Mouse (Mus musculus): ENCODE results near the gene Setd2. TPM values are rescaled to one million over a fixed set of nuclear protein-coding genes. Genes with fewer than 3 reads are reported as not detected.

Gene Setd2
- total and polyA plus RNA-seq, 3 experiments, result 28.2 to 105 (median 59.2) TPM

DNA sequence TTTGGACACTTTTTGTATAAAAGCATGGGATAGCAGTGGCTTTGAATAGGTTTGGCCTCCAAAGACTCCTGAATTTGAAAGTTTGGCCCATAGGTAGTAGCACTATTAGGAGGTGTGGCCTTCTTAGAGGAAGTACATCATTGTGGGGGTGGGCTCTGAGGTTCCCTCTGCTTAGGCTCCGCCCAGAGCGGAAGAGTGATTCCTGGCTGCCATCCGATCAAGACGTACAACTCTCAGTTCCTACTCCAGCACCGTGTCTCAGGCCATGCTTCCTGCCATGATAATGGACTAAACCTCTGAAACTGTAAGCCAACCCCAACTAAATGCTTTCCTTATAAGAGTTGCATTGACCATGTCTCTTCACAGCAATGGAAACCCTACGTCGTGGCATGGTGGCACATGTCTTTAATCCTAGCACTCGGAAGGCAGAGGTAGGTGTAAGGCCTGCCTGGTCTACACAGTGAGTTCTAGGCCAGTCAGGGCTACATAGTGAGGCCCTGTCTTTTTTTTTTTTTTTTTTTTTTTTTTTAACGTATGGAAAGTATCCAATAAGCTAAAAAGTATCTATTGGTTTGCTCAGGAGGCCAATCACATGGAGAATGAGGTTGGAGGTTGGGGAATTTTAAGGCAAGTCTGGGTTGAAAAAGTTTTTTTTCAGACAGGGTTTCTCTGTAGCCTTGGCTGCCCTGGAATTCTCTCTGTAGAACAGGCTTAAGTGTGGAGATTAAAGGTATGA lies 3.2 kb upstream of the Setd2 start:
- DNase-seq (ENCODE audit: low read depth, low spot score), result peak; percentile 39
- TF ChIP-seq CHD1 (IDR thresholded peaks at IDR 0.05; ENCODE audit: low read depth, low read length) (no peak), ZMIZ1 (IDR thresholded peaks at IDR 0.05; ENCODE audit: low read depth, low read length) (0 out of 2 replicates have a peak, but pooled peaks have one; percentile 31), ZNF384 (IDR thresholded peaks at IDR 0.05; ENCODE audit: low read depth, low read length) (0 out of 2 replicates have a peak, but pooled peaks have one; percentile 48), POLR2AphosphoS5 (IDR thresholded peaks at IDR 0.05; ENCODE audit: borderline replicate concordance, low read depth, low read length) (no peak)
- H3K4me3 ChIP-seq (ENCODE audit: control insufficient read depth in 1 of 2, insufficient read depth in 1 of 2, low read depth in 2 of 2, low read length in 2 of 2), result no peak overlapping the region
- H3K36me3 ChIP-seq (ENCODE audit: control insufficient read depth in 1 of 2, insufficient read depth in 2 of 2, low read length in 2 of 2), result peaks cover 0 to 21% of the 10 kb centered on the region in 2 experiments; a peak in 2 of 4 replicates
- peaks cover 7 to 10% of the 10 kb centered on the region in 2 experiments for H3K4me1 ChIP-seq (ENCODE audit: control insufficient read depth in 1 of 2, insufficient read depth in 2 of 2, low read length in 2 of 2)
- H3K27me3 ChIP-seq (ENCODE audit: control insufficient read depth in 1 of 2, insufficient read depth in 2 of 2, low read length in 2 of 2), result no peaks in the 10 kb centered on the region
- peaks cover 21% of the 10 kb centered on the region for H3K79me2 ChIP-seq (ENCODE audit: control insufficient read depth, insufficient read depth, low read length, poor library complexity)
- H3K27ac ChIP-seq (ENCODE audit: control insufficient read depth, low read depth, low read length), result no peak overlapping the region
- no peaks in the 10 kb centered on the region for H3K9me3 ChIP-seq (replicated peaks; ENCODE audit: insufficient read depth, low read length)
- no peak overlapping the region for H3K9ac ChIP-seq (ENCODE audit: control insufficient read depth, low read depth, low read length, poor library complexity, severe bottlenecking)

DNA sequence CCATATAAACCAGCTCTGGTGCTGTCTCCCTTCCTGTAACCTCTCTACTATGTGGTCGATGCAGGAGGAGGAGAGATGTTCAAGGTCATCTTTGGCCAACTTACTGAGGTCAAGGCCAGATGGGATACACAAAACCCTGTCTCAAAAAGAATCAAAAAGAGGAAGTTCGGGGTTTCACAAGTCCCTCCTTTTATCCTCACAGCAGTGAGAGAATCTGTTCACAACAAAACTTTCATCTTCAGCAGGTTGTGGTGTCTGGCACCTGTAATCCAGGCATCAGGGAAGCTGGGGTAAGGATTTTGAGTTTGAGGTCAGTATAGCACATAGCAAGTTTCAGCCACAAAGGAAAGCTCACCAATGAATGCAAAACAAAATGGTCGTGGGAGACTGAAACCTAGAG lies 1.7 kb upstream of the Setd2 start:
- Histone ChIP-seq H3K4me1 (ENCODE audit: control insufficient read depth in 1 of 2, insufficient read depth in 2 of 2, low read length in 2 of 2) (peaks cover 14 to 19% of the 10 kb centered on the region in 2 experiments), H3K4me3 (ENCODE audit: control insufficient read depth in 1 of 2, insufficient read depth in 1 of 2, low read depth in 2 of 2, low read length in 2 of 2) (peak overlapping the region in 1 of 2 experiments; percentile 32; a peak in 1 of 4 replicates), H3K9ac (ENCODE audit: control insufficient read depth, low read depth, low read length, poor library complexity, severe bottlenecking) (peak overlapping the region; percentile 79), H3K27ac (ENCODE audit: control insufficient read depth, low read depth, low read length) (peak overlapping the region; percentile 40), H3K27me3 (ENCODE audit: control insufficient read depth in 1 of 2, insufficient read depth in 2 of 2, low read length in 2 of 2) (no peaks in the 10 kb centered on the region), H3K79me2 (ENCODE audit: control insufficient read depth, insufficient read depth, low read length, poor library complexity) (peaks cover 36% of the 10 kb centered on the region), H3K36me3 (ENCODE audit: control insufficient read depth in 1 of 2, insufficient read depth in 2 of 2, low read length in 2 of 2) (peaks cover 0 to 36% of the 10 kb centered on the region in 2 experiments; a peak in 2 of 4 replicates), H3K9me3 (replicated peaks; ENCODE audit: insufficient read depth, low read length) (no peaks in the 10 kb centered on the region)
- TF ChIP-seq RCOR1 (IDR thresholded peaks at IDR 0.05; ENCODE audit: low read depth, low read length), result 0 out of 2 replicates have a peak, but pooled peaks have one; percentile 24
- 0 out of 4 replicates have a peak, but pooled peaks of 1 of the 2 experiments have one; percentile 32 for TF ChIP-seq EP300 (IDR thresholded peaks at IDR 0.05; ENCODE audit: low read depth in 1 of 2, low read length in 2 of 2)
- no peak for TF ChIP-seq E2F4 (IDR thresholded peaks at IDR 0.05; ENCODE audit: borderline replicate concordance, low read depth, low read length)
- 0 out of 2 replicates have a peak, but pooled peaks have one; percentile 13 for TF ChIP-seq TCF12 (IDR thresholded peaks at IDR 0.05; ENCODE audit: low read depth, low read length)
- DNase-seq (ENCODE audit: low read depth, low spot score), result peak; percentile 67

DNA sequence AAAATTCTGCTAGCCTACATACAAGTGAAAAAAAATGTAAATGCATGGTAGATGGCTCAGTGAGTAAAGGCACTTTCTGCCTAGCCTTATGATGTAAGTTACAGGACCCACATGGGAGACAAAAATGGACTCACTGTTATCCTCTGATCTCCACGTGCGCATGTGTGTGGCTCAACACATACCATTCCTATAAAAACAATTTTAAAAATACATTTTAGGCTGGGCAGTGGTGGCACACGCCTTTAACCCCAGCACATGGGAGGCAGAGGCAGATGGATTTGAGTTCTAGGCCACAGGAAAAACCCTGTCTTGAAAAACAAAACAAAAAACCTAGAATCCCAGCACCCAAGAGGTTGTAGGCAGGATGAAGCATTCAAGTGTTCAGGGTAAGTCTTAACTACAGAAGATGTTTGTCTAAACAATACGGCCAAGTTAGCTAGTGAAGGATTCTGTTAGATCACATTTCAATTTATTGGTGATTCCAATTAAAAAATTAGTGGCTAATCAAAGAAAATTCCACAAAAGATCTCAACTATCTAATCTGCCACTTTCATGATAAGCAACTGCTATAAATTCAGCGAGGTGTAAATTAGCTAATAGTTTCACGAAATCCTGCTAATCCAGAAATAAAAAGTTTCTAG lies 1.1 kb upstream of the Setd2 start:
- Histone ChIP-seq H3K27ac (ENCODE audit: control insufficient read depth, low read depth, low read length) (peak overlapping the region; percentile 45), H3K4me1 (ENCODE audit: control insufficient read depth in 1 of 2, insufficient read depth in 2 of 2, low read length in 2 of 2) (peaks cover 14 to 19% of the 10 kb centered on the region in 2 experiments), H3K4me3 (ENCODE audit: control insufficient read depth in 1 of 2, insufficient read depth in 1 of 2, low read depth in 2 of 2, low read length in 2 of 2) (peak overlapping the region; percentile 64 to 82), H3K27me3 (ENCODE audit: control insufficient read depth in 1 of 2, insufficient read depth in 2 of 2, low read length in 2 of 2) (no peaks in the 10 kb centered on the region), H3K79me2 (ENCODE audit: control insufficient read depth, insufficient read depth, low read length, poor library complexity) (peaks cover 42% of the 10 kb centered on the region), H3K9me3 (replicated peaks; ENCODE audit: insufficient read depth, low read length) (no peaks in the 10 kb centered on the region), H3K36me3 (ENCODE audit: control insufficient read depth in 1 of 2, insufficient read depth in 2 of 2, low read length in 2 of 2) (peaks cover 0 to 42% of the 10 kb centered on the region in 2 experiments; a peak in 3 of 4 replicates), H3K9ac (ENCODE audit: control insufficient read depth, low read depth, low read length, poor library complexity, severe bottlenecking) (peak overlapping the region; percentile 79)
- DNase-seq (ENCODE audit: low read depth, low spot score), result peak; percentile 65
- TF ChIP-seq NRF1 (IDR thresholded peaks at IDR 0.05; ENCODE audit: insufficient read depth, low read depth, low read length, poor library complexity, severe bottlenecking), result peak; percentile 49; the same call in 1 of the 2 replicates
- TF ChIP-seq ZKSCAN1 (IDR thresholded peaks at IDR 0.05; ENCODE audit: low read depth, low read length), result no peak
- TF ChIP-seq MXI1 (IDR thresholded peaks at IDR 0.05; ENCODE audit: low read depth, low read length), result peak; percentile 77; the same call in 1 of the 2 replicates
- no peak for TF ChIP-seq MAZ (IDR thresholded peaks at IDR 0.05; ENCODE audit: low read depth, low read length)
- TF ChIP-seq CTCF (IDR thresholded peaks at IDR 0.05 in 2 of 3, conservative IDR thresholded peaks at IDR 0.05 in 1 of 3; ENCODE audit: control insufficient read depth in 1 of 3, insufficient read depth in 1 of 3, low read depth in 2 of 3, low read length in 3 of 3, poor library complexity in 1 of 3, severe bottlenecking in 1 of 3), result no peak
- TF ChIP-seq RCOR1 (IDR thresholded peaks at IDR 0.05; ENCODE audit: low read depth, low read length), result no peak
- peak; percentile 71 for TF ChIP-seq MYC (IDR thresholded peaks at IDR 0.05; ENCODE audit: low read depth, low read length)
- TF ChIP-seq MAX (IDR thresholded peaks at IDR 0.05; ENCODE audit: low read length), result peak; percentile 88
- TF ChIP-seq GATA1 (IDR thresholded peaks at IDR 0.05; ENCODE audit: low read depth, low read length), result peak; percentile 61; the same call in 1 of the 2 replicates

Measured in MEL (cell line).